Mouse (Mus musculus): ENCODE results near the gene Ric1.

- TF ChIP-seq CTCF (IDR thresholded peaks at IDR 0.05; ENCODE audit: extremely low read depth, insufficient read depth, low read length), result no peak
- TF ChIP-seq POLR2A (IDR thresholded peaks at IDR 0.05; ENCODE audit: extremely low read depth, insufficient read depth, low read length), result no peak
These were observed 12.2 kb upstream of the Ric1 start for GRCm38 (mm10) chr19:29509857-29510256.
